Mouse (Mus musculus): ENCODE measurements at regions not wholly inside any gene's neighbourhood (a gene's known extent, or its start where the extent isn't known, plus 50 kb on each side); places are given as distances from the start of the nearest gene placed in this dataset.

DNA sequence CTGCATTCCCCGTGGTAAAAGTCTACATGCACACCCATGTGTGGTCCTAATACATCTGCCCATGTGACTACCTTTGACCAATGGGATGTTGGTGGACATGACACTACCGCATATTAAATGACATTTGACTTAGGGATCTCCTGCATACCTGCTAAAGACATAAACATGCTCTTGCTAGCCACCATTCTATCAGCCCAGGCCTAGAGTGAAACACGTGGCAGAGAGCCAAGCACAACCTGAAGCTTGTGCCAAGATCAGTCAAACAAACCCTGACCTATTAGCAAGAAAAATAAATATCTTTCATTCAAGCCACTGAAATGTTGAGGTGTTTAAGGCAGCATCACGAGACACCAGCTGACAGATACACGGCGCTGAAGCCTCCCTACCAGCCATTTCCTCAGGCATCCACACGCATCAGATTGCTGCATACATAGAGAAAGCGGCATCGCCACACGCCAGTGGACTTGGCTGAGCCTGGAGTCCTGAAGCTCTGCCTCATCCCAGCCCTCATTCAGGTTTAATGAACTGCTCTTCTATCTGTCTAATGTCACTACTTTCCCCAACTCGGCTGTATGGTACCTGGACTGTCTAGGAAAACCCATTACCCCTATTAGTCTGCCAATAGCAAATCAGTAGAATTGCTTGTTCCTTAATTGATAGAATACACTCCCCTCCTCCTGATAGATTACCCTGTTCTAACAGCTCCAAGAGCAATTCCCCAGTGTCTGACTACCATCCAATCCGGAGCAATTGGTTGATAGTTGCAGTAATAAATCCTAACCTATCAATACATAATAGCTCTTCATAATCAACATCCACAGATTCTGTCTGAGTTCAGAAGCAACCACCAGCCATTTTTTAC, 242.8 kb upstream of the Rsrc1 start:
- DNase-seq (ENCODE audit: low spot score in 2 of 2): no peak

GRCm38 (mm10) chr3:66739356-66740014, 241.7 kb upstream of the Rsrc1 start:
- no peak for DNase-seq (ENCODE audit: low spot score in 2 of 2)

DNA sequence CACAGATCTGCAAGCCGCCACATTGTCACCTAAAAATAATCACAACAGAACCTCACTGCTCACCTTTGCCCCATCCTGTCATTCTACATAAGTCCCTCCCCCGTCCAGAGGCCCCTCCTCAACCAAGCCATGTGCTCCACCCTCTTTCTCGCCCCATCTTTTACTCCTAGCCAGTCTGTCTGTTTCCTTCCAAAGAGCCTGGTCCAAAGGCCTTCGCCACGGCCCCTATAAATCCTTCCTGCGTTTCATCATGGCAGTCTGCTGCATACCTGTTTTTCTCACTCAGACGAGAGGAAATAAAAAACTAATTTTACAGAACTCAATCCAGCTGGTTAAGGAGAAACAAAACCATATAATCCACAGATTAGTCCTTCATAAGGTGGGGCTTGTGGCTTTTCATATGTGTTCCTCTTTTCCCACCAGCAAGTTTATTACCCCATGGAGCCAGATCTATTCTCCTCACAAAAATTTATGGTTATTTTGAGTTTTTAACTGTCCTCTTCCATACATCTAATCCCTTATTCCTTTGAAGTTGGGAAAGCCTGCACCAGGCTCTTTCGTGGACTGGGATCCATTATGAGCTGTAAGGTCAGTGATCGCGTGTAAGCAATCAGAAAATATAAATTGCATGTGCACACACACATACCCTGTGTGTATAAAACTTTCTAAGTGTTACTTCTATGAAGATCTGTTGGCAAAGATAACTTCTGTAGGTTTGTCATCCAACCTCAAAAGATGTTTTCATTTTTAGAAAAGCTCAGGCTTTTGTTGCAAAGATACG, 236.9 kb upstream of the Rsrc1 start:
- no peak for DNase-seq (ENCODE audit: low spot score in 2 of 2)

GRCm38 (mm10) chr3:66746373-66747072, 234.7 kb upstream of the Rsrc1 start:
- no peak for DNase-seq (ENCODE audit: low spot score in 2 of 2)

DNA sequence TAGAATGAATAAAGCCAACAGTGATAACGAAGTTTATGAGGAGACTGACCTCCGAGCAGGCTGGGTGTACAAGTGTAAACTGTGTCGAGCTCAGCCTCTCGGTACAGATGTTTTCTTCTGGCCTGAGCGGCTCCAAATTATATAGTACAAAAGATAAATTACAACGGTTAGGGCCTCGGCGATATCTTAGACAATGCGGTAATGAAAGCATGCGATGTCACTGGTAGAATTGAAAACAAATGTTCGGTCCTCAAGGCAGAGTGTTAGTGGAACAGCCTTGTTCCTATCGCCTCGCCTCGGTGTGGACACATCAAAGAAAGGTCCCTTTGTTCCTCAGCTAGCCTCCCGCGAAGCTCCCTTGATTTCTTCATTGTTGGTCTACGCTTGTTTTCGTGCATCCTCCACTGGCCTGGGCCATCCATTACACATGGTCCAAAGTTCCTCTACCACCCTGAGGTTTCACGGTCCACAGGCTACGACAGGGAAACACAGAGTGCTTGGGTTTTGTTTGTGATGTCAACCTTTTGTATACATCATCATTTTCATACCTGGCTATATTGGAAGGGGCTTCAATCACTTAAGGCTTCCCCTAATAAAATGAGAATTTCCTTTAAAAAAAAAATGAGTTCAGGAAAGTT, 234.0 kb upstream of the Rsrc1 start:
- no peak for DNase-seq (ENCODE audit: low spot score in 2 of 2)

DNA sequence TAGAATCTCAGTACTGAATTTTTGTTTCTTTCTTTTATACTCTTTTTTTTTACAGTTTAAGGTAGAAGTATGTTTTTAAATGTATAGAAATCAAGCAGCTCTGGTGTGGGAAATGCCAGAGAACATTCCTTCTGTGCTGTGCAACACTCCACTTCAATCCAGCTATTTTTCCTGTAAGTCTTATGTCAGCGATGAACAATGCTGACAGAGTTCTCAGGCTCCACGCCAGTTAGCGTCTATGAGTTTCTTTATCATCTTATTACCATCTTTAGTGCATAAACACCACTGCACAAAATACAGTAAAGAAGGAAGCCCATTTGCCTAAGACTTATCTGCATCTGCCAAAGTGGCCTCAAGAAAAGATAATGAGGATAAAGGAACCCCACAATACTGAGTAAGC, 223.0 kb upstream of the Rsrc1 start:
- no peak for DNase-seq (ENCODE audit: low spot score in 2 of 2)

GRCm38 (mm10) chr3:66759841-66760240, 221.3 kb upstream of the Rsrc1 start:
- no peak for DNase-seq (ENCODE audit: low spot score in 2 of 2)

DNA sequence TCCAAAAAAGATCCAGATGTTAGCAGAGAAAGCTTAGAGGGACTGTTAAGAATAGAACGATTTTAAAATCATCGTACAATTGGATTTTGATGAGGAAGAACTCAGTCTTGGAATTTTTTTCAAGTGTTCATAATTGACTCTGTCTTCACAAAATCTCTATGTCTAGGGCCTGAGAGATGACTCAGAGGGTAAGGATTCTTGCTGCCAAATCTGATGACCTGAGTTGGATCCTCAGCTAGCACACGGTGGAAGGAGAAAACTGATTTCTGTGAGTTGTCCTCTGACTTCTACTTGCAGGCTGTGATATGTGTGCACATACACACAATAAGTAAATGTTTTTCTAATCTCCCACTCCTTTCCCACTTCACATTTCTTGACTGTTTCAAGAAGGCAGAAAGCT, 218.7 kb upstream of the Rsrc1 start:
- no peak for DNase-seq (ENCODE audit: low spot score in 2 of 2)

GRCm38 (mm10) chr3:66797351-66798010, 183.7 kb upstream of the Rsrc1 start:
- no peak for DNase-seq (ENCODE audit: low spot score in 2 of 2)

DNA sequence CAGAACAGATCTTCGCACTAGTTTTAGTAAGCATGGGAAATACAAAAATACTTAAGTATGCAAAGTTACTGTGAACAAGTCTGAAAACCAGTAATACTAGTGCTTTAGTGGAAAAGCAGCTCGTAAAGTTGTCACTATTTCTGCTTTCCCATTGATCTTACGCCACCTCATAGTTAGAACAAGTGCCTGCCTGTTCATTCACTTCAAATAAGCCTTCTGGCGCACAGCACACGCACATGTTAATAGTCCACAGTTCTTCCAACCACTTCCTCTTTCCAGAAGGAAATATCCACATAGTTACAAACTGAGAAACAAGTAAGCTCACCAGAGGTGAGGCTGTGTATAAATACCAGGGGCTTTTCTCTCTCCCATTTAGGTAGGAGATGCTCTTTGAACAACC, 182.9 kb upstream of the Rsrc1 start:
- DNase-seq (ENCODE audit: low spot score in 2 of 2): no peak

- no peak for DNase-seq (ENCODE audit: low spot score in 2 of 2)
Measured at GRCm38 (mm10) chr3:66802538-66802937, 178.7 kb upstream of the Rsrc1 start.

GRCm38 (mm10) chr3:66806176-66806575, 175.0 kb upstream of the Rsrc1 start:
- DNase-seq (ENCODE audit: low spot score in 2 of 2): no peak

- no peak for DNase-seq (ENCODE audit: low spot score in 2 of 2)
Measured at GRCm38 (mm10) chr3:66812686-66813445, 168.3 kb upstream of the Rsrc1 start.

DNA sequence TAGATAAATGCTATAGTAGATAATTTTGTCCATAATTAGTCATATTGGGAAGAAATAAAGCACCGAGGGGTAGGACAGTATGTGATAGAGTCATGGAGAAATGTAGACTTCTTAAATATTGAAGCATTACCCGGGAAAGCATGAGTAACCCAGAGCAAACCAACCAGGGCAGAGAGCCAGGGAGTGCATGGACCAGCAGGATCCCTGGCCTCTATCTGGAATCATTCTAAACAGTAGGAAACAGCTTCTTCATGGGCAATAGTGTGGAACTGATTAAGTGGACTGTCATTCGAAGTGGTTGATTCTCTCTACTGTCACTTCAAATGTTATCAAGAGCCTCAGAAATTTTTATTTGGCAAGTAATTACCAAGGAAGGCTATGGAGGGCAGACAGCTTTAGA, 155.4 kb upstream of the Rsrc1 start:
- DNase-seq (ENCODE audit: low spot score in 2 of 2): no peak
